Mouse (Mus musculus) neural tube, embryonic 14.5 days (tissue): ENCODE measurements around the gene Pip5k1b. TPM values are rescaled to one million over a fixed set of nuclear protein-coding genes. Genes with fewer than 3 reads are reported as not detected.

ENCODE experiments used
- ATAC-seq: fragments of 200-750 bp; cut with Nextera tagmentation; 2 replicates; pipeline ENCODE4 v1.8.0; 2017; ENCODE audit warnings: low read depth, mild to moderate bottlenecking, moderate TSS enrichment, moderate library complexity
- H3K27ac ChIP-seq: fragments of 300-500 bp; sonication (generic); 2 replicates; pipeline ENCODE4 v1.5.1; 2014; ENCODE audit warnings: low read depth, mild to moderate bottlenecking, control low read depth, low read length, moderate library complexity, mixed read lengths
- H3K27me3 ChIP-seq: fragments of 300-500 bp; sonication (generic); 2 replicates; pipeline ENCODE4 v1.6.1; 2014; ENCODE audit warnings: low read length; ENCODE audit not compliant: control insufficient read depth, insufficient read depth
- H3K36me3 ChIP-seq: fragments of 300-500 bp; sonication (generic); 2 replicates; pipeline ENCODE4 v1.6.1; 2014; ENCODE audit warnings: low read length, mixed read lengths; ENCODE audit not compliant: control insufficient read depth, insufficient read depth
- H3K4me1 ChIP-seq: fragments of 300-500 bp; sonication (generic); 2 replicates; pipeline ENCODE4 v1.6.1; 2014; ENCODE audit warnings: low read length; ENCODE audit not compliant: control insufficient read depth, insufficient read depth
- H3K4me2 ChIP-seq: fragments of 300-500 bp; sonication (generic); 2 replicates; pipeline ENCODE4 v1.6.1; 2014; ENCODE audit warnings: mild to moderate bottlenecking, low read depth, low read length, control low read depth
- H3K4me3 ChIP-seq: fragments of 300-500 bp; sonication (generic); 2 replicates; pipeline ENCODE4 v1.5.1; 2014; ENCODE audit warnings: low read depth, low read length, control low read depth, mixed read lengths
- H3K9ac ChIP-seq: fragments of 300-500 bp; sonication (generic); replicated peaks from 2 replicates; pipeline ENCODE4 v1.6.1; 2014; ENCODE audit warnings: low read depth, mild to moderate bottlenecking, control low read depth, low read length, mixed read lengths
- H3K9me3 ChIP-seq: fragments of 300-500 bp; sonication (generic); 2 replicates; pipeline ENCODE4 v1.6.1; 2016; ENCODE audit warnings: low read length; ENCODE audit not compliant: control insufficient read depth
- WGBS: fragments of 180-500 bp; shearing (Covaris S2); extraction: QIAGEN DNeasy Blood & Tissue Kit; methylation state at CpG from one replicate; pipeline ENCODE4 v1.1.7; 2014; 5-methylcytosine and 5-hydroxymethylcytosine counted together
- polyA plus RNA-seq: library from polyadenylated mRNA; unstranded; fragments of >200 nt; fragmentation: Nextera tagmentation; extraction: Ambion mirVana; gene quantifications from 2 replicates; pipeline ENCODE4 v1.2.1, GENCODE M21; 2014

The Pip5k1b gene
- polyA plus RNA-seq, 1 experiment from 2014 or later = 2.1 TPM

- Histone ChIP-seq H3K4me3 (no peak overlapping the region), H3K9ac (no peak overlapping the region), H3K4me1 (no peaks in the 10 kb centered on the region), H3K4me2 (no peak overlapping the region), H3K9me3 (no peaks in the 10 kb centered on the region), H3K36me3 (no peaks in the 10 kb centered on the region), H3K27ac (no peak overlapping the region), H3K27me3 (no peaks in the 10 kb centered on the region)
- no peak for ATAC-seq
- 83% methylated on average over 15 of the region's 15 CpGs for WGBS
Measured at GRCm38 (mm10) chr19:24526731-24527612, 28.7 kb downstream of the Pip5k1b start.

GRCm38 (mm10) chr19:24523476-24524313, 32.0 kb downstream of the Pip5k1b start:
- 69% methylated on average over 15 of the region's 15 CpGs for WGBS
- no peaks in the 10 kb centered on the region for H3K27me3 ChIP-seq
- H3K4me1 ChIP-seq = no peaks in the 10 kb centered on the region
- no peaks in the 10 kb centered on the region for H3K9me3 ChIP-seq
- no peak overlapping the region for H3K27ac ChIP-seq
- no peak for ATAC-seq
- no peak overlapping the region for H3K4me3 ChIP-seq
- H3K36me3 ChIP-seq = no peaks in the 10 kb centered on the region
- H3K4me2 ChIP-seq = no peak overlapping the region
- no peak overlapping the region for H3K9ac ChIP-seq

GRCm38 (mm10) chr19:24521997-24522396, 33.7 kb downstream of the Pip5k1b start:
- Histone ChIP-seq H3K36me3 (no peaks in the 10 kb centered on the region), H3K4me1 (no peaks in the 10 kb centered on the region), H3K9me3 (no peaks in the 10 kb centered on the region), H3K27ac (no peak overlapping the region), H3K4me3 (no peak overlapping the region), H3K27me3 (no peaks in the 10 kb centered on the region), H3K9ac (no peak overlapping the region), H3K4me2 (no peak overlapping the region)
- WGBS = 87% methylated on average over 7 of the region's 7 CpGs
- ATAC-seq = no peak

GRCm38 (mm10) chr19:24521146-24521545, 34.5 kb downstream of the Pip5k1b start:
- ATAC-seq = no peak
- Histone ChIP-seq H3K4me2 (no peak overlapping the region), H3K27ac (no peak overlapping the region), H3K9me3 (no peaks in the 10 kb centered on the region), H3K27me3 (no peaks in the 10 kb centered on the region), H3K9ac (no peak overlapping the region), H3K4me3 (no peak overlapping the region), H3K4me1 (no peaks in the 10 kb centered on the region), H3K36me3 (no peaks in the 10 kb centered on the region)
- WGBS = 65% methylated on average over 9 of the region's 9 CpGs

GRCm38 (mm10) chr19:24519732-24520409, 35.8 kb downstream of the Pip5k1b start:
- Histone ChIP-seq H3K27ac (no peak overlapping the region), H3K36me3 (no peaks in the 10 kb centered on the region), H3K4me3 (no peak overlapping the region), H3K4me2 (no peak overlapping the region), H3K9me3 (no peaks in the 10 kb centered on the region), H3K27me3 (no peaks in the 10 kb centered on the region), H3K9ac (no peak overlapping the region), H3K4me1 (no peaks in the 10 kb centered on the region)
- ATAC-seq = no peak
- WGBS = 89% methylated on average over 6 of the region's 6 CpGs

GRCm38 (mm10) chr19:24518384-24518783, 37.3 kb downstream of the Pip5k1b start:
- no peaks in the 10 kb centered on the region for H3K36me3 ChIP-seq
- no peak overlapping the region for H3K4me3 ChIP-seq
- no peaks in the 10 kb centered on the region for H3K27me3 ChIP-seq
- H3K4me2 ChIP-seq = no peak overlapping the region
- H3K9ac ChIP-seq = no peak overlapping the region
- no peak for ATAC-seq
- no peaks in the 10 kb centered on the region for H3K9me3 ChIP-seq
- no peaks in the 10 kb centered on the region for H3K4me1 ChIP-seq
- no peak overlapping the region for H3K27ac ChIP-seq

GRCm38 (mm10) chr19:24517057-24517456, 38.6 kb downstream of the Pip5k1b start:
- no peaks in the 10 kb centered on the region for H3K27me3 ChIP-seq
- no peak overlapping the region for H3K4me3 ChIP-seq
- H3K4me2 ChIP-seq = no peak overlapping the region
- H3K9me3 ChIP-seq = no peaks in the 10 kb centered on the region
- H3K9ac ChIP-seq = no peak overlapping the region
- H3K36me3 ChIP-seq = no peaks in the 10 kb centered on the region
- WGBS = 90% methylated on average over 7 of the region's 7 CpGs
- H3K4me1 ChIP-seq = no peaks in the 10 kb centered on the region
- no peak for ATAC-seq
- H3K27ac ChIP-seq = no peak overlapping the region

- no peak overlapping the region for H3K9ac ChIP-seq
- 92% methylated on average over 3 of the region's 3 CpGs for WGBS
- H3K27ac ChIP-seq = no peak overlapping the region
- H3K4me1 ChIP-seq = no peaks in the 10 kb centered on the region
- H3K9me3 ChIP-seq = no peaks in the 10 kb centered on the region
- H3K4me2 ChIP-seq = no peak overlapping the region
- no peak for ATAC-seq
- H3K36me3 ChIP-seq = no peaks in the 10 kb centered on the region
- no peaks in the 10 kb centered on the region for H3K27me3 ChIP-seq
- H3K4me3 ChIP-seq = no peak overlapping the region
Measured at GRCm38 (mm10) chr19:24515941-24516340, 39.7 kb downstream of the Pip5k1b start.
